Mouse (Mus musculus): ENCODE data around the gene 2510039O18Rik. TPM values are rescaled to one million over a fixed set of nuclear protein-coding genes. Genes with fewer than 3 reads are reported as not detected.

The 2510039O18Rik gene
- polyA plus RNA-seq (2015; fragmentation: Nextera tagmentation; extraction: Ambion mirVana) = 10.0 and 11.2 TPM in 2 replicates

- no peaks in the 10 kb centered on the region for H3K27me3 ChIP-seq (replicated peaks; ENCODE audit: control insufficient read depth, insufficient read depth, low read length)
- no peaks in the 10 kb centered on the region for H3K9me3 ChIP-seq (ENCODE audit: control insufficient read depth, low read length)
- peak within 1 kb of the TSS; percentile 78 for H3K4me3 ChIP-seq (replicated peaks; ENCODE audit: low read length)
- 3% methylated on average over 29 of the region's 35 CpGs for WGBS
- H3K4me2 ChIP-seq (ENCODE audit: low read length) = peak within 1 kb of the TSS; percentile 98
- peak within 1 kb of the TSS; percentile 81 for H3K9ac ChIP-seq (replicated peaks; ENCODE audit: low read depth, low read length)
- peaks cover 15% of the 10 kb centered on the region for H3K36me3 ChIP-seq (ENCODE audit: control insufficient read depth, insufficient read depth)
- peak; percentile 60 for ATAC-seq
- peaks cover 39% of the 10 kb centered on the region for H3K4me1 ChIP-seq (replicated peaks; ENCODE audit: control insufficient read depth, insufficient read depth, low read length)
- H3K27ac ChIP-seq (ENCODE audit: low read length) = peak within 1 kb of the TSS; percentile 75
Observed at GRCm38 (mm10) chr4:147940576-147941044, at the start of gene 2510039O18Rik. Gene 2510039O18Rik (plus strand): TSS chr4:147940895.

GRCm38 (mm10) chr4:147895815-147896330 is 44.8 kb upstream of the 2510039O18Rik start:
- ATAC-seq = no peak
- Histone ChIP-seq H3K27me3 (replicated peaks; ENCODE audit: control insufficient read depth, insufficient read depth, low read length) (no peaks in the 10 kb centered on the region), H3K4me3 (replicated peaks; ENCODE audit: low read length) (no peak overlapping the region), H3K4me2 (ENCODE audit: low read length) (no peak overlapping the region), H3K4me1 (replicated peaks; ENCODE audit: control insufficient read depth, insufficient read depth, low read length) (no peaks in the 10 kb centered on the region), H3K9me3 (ENCODE audit: control insufficient read depth, low read length) (no peaks in the 10 kb centered on the region), H3K36me3 (ENCODE audit: control insufficient read depth, insufficient read depth) (peaks cover 31% of the 10 kb centered on the region), H3K27ac (ENCODE audit: low read length) (no peak overlapping the region), H3K9ac (replicated peaks; ENCODE audit: low read depth, low read length) (no peak overlapping the region)
- 92% methylated on average over 4 of the region's 4 CpGs for WGBS

DNA sequence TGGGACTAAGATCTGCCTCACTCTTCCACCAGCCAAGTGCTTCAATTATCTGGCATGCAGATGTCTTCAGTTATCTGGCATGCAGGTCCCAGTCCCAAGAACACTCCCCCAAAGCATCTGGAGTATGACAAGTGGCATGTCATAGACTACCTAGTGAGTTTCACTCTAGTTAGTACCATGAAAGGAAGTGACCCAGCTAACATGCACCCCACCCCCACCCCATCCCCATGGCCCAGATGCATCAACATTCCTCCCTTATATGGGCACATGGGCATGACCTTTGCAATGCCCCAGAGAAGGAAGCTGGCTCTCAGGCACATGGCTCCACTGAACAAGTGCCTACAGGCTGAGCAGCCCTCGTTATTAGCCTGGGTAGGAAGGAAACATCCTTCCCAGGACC is 44.3 kb upstream of the 2510039O18Rik start:
- no peak overlapping the region for H3K9ac ChIP-seq (replicated peaks; ENCODE audit: low read depth, low read length)
- H3K4me3 ChIP-seq (replicated peaks; ENCODE audit: low read length) = no peak overlapping the region
- no peaks in the 10 kb centered on the region for H3K27me3 ChIP-seq (replicated peaks; ENCODE audit: control insufficient read depth, insufficient read depth, low read length)
- WGBS = 72% methylated on average over 1 of the region's 1 CpGs
- peaks cover 31% of the 10 kb centered on the region for H3K36me3 ChIP-seq (ENCODE audit: control insufficient read depth, insufficient read depth)
- H3K9me3 ChIP-seq (ENCODE audit: control insufficient read depth, low read length) = no peaks in the 10 kb centered on the region
- no peaks in the 10 kb centered on the region for H3K4me1 ChIP-seq (replicated peaks; ENCODE audit: control insufficient read depth, insufficient read depth, low read length)
- no peak overlapping the region for H3K4me2 ChIP-seq (ENCODE audit: low read length)
- H3K27ac ChIP-seq (ENCODE audit: low read length) = no peak overlapping the region
- no peak for ATAC-seq

- Histone ChIP-seq H3K4me1 (replicated peaks; ENCODE audit: control insufficient read depth, insufficient read depth, low read length) (no peaks in the 10 kb centered on the region), H3K9ac (replicated peaks; ENCODE audit: low read depth, low read length) (no peak overlapping the region), H3K27ac (ENCODE audit: low read length) (no peak overlapping the region), H3K4me3 (replicated peaks; ENCODE audit: low read length) (no peak overlapping the region), H3K4me2 (ENCODE audit: low read length) (no peak overlapping the region), H3K27me3 (replicated peaks; ENCODE audit: control insufficient read depth, insufficient read depth, low read length) (no peaks in the 10 kb centered on the region), H3K36me3 (ENCODE audit: control insufficient read depth, insufficient read depth) (peaks cover 31% of the 10 kb centered on the region), H3K9me3 (ENCODE audit: control insufficient read depth, low read length) (no peaks in the 10 kb centered on the region)
- WGBS = 94% methylated on average over 3 of the region's 3 CpGs
- ATAC-seq = no peak
Observed at GRCm38 (mm10) chr4:147897348-147897747, 43.3 kb upstream of the 2510039O18Rik start.

DNA sequence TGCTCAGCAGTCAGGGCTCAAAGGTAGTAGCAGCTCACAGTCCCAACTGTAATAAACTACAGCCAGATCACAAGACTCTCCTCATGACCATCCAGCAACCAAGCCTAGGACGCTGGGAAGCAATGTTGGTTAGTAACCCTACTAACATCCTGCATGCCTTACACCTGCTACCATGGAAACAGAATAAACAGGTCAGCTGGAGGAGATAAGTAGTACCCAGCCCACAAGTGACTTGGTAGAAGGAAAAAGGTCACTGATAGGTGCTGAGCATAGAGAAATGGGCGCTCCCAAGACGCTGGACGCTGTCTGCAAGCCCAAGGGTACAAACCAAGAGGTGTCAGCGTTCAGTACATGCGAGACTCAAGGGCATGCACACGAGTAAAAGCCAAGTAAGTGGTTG is 40.2 kb upstream of the 2510039O18Rik start:
- Histone ChIP-seq H3K4me1 (replicated peaks; ENCODE audit: control insufficient read depth, insufficient read depth, low read length) (peaks cover 10% of the 10 kb centered on the region), H3K9ac (replicated peaks; ENCODE audit: low read depth, low read length) (no peak overlapping the region), H3K4me3 (replicated peaks; ENCODE audit: low read length) (no peak overlapping the region), H3K27ac (ENCODE audit: low read length) (no peak overlapping the region), H3K4me2 (ENCODE audit: low read length) (no peak overlapping the region), H3K36me3 (ENCODE audit: control insufficient read depth, insufficient read depth) (peaks cover 21% of the 10 kb centered on the region), H3K9me3 (ENCODE audit: control insufficient read depth, low read length) (no peaks in the 10 kb centered on the region), H3K27me3 (replicated peaks; ENCODE audit: control insufficient read depth, insufficient read depth, low read length) (no peaks in the 10 kb centered on the region)
- ATAC-seq = no peak
- 93% methylated on average over 7 of the region's 7 CpGs for WGBS

DNA sequence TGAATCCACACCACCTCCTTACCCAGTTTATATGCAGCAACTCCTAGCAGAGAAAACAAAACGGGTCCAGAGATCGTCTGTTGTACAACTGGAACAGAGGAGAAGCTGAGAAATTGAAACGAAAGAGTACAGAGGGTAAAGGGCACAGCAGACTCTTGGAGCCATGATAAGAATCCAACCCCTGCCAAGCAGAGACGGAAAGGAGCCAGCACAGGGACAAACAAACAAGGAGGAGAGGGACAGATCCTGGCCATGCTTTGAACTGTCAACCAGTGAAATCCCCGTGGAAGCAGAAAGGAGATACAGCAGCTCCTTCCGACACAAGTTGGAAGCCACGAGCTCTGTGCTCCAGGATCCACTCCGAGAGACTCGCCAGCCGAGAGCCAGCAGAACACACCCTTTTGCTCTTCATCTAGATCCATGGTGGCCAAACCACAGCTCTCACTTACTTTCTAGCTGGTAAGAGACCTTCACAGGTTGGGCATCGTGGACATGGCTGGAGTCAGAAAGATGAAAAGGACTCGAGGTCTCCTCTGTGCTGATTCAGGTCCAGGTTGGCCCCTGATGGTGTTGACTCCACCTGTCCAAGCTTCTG is 37.7 kb upstream of the 2510039O18Rik start:
- WGBS = 91% methylated on average over 12 of the region's 12 CpGs
- H3K4me1 ChIP-seq (replicated peaks; ENCODE audit: control insufficient read depth, insufficient read depth, low read length) = peaks cover 10% of the 10 kb centered on the region
- no peaks in the 10 kb centered on the region for H3K27me3 ChIP-seq (replicated peaks; ENCODE audit: control insufficient read depth, insufficient read depth, low read length)
- H3K4me3 ChIP-seq (replicated peaks; ENCODE audit: low read length) = no peak overlapping the region
- ATAC-seq = no peak
- no peak overlapping the region for H3K4me2 ChIP-seq (ENCODE audit: low read length)
- no peak overlapping the region for H3K27ac ChIP-seq (ENCODE audit: low read length)
- H3K9ac ChIP-seq (replicated peaks; ENCODE audit: low read depth, low read length) = no peak overlapping the region
- peaks cover 9% of the 10 kb centered on the region for H3K36me3 ChIP-seq (ENCODE audit: control insufficient read depth, insufficient read depth)
- H3K9me3 ChIP-seq (ENCODE audit: control insufficient read depth, low read length) = no peaks in the 10 kb centered on the region

- no peak for ATAC-seq
- Histone ChIP-seq H3K4me1 (replicated peaks; ENCODE audit: control insufficient read depth, insufficient read depth, low read length) (peaks cover 10% of the 10 kb centered on the region), H3K9me3 (ENCODE audit: control insufficient read depth, low read length) (no peaks in the 10 kb centered on the region), H3K4me2 (ENCODE audit: low read length) (peak overlapping the region; percentile 63), H3K36me3 (ENCODE audit: control insufficient read depth, insufficient read depth) (peaks cover 9% of the 10 kb centered on the region), H3K9ac (replicated peaks; ENCODE audit: low read depth, low read length) (peak overlapping the region; percentile 85; the same call in 1 of the 2 replicates), H3K27ac (ENCODE audit: low read length) (no peak overlapping the region), H3K4me3 (replicated peaks; ENCODE audit: low read length) (peak overlapping the region; percentile 86), H3K27me3 (replicated peaks; ENCODE audit: control insufficient read depth, insufficient read depth, low read length) (no peaks in the 10 kb centered on the region)
- WGBS = 79% methylated on average over 3 of the region's 3 CpGs
Observed at GRCm38 (mm10) chr4:147903601-147904000, 37.1 kb upstream of the 2510039O18Rik start.

- under 1% methylated on average over 59 of the region's 59 CpGs for WGBS
- H3K4me2 ChIP-seq (ENCODE audit: low read length) = peak within 1 kb of the TSS; percentile 63
Observed at GRCm38 (mm10) chr4:147904313-147905089, 36.2 kb upstream of the 2510039O18Rik start, which contains the start of gene Mfn2. Gene Mfn2 (minus strand): TSS chr4:147904704.

GRCm38 (mm10) chr4:147905090-147905659 is 35.5 kb upstream of the 2510039O18Rik start:
- peak overlapping the region; percentile 85 for H3K9ac ChIP-seq (replicated peaks; ENCODE audit: low read depth, low read length)
- H3K9me3 ChIP-seq (ENCODE audit: control insufficient read depth, low read length) = no peaks in the 10 kb centered on the region
- H3K27ac ChIP-seq (ENCODE audit: low read length) = peak overlapping the region; percentile 6; the same call in 1 of the 2 replicates
- H3K4me3 ChIP-seq (replicated peaks; ENCODE audit: low read length) = peak overlapping the region; percentile 86
- H3K4me1 ChIP-seq (replicated peaks; ENCODE audit: control insufficient read depth, insufficient read depth, low read length) = peaks cover 10% of the 10 kb centered on the region
- H3K4me2 ChIP-seq (ENCODE audit: low read length) = peak overlapping the region; percentile 56
- no peaks in the 10 kb centered on the region for H3K27me3 ChIP-seq (replicated peaks; ENCODE audit: control insufficient read depth, insufficient read depth, low read length)
- H3K36me3 ChIP-seq (ENCODE audit: control insufficient read depth, insufficient read depth) = peaks cover 4% of the 10 kb centered on the region; the same call in 1 of the 2 replicates
- peak; percentile 23; the same call in 1 of the 2 replicates for ATAC-seq
- 0% methylated on average over 8 of the region's 8 CpGs for WGBS

More at GRCm38 (mm10) chr4:147904313-147905089, 36.2 kb upstream of the 2510039O18Rik start, which contains the start of gene Mfn2:
- peak within 1 kb of the TSS; percentile 86 for H3K4me3 ChIP-seq (replicated peaks; ENCODE audit: low read length)
- peak; percentile 94 for ATAC-seq
- no peaks in the 10 kb centered on the region for H3K9me3 ChIP-seq (ENCODE audit: control insufficient read depth, low read length)
- peaks cover 10% of the 10 kb centered on the region for H3K4me1 ChIP-seq (replicated peaks; ENCODE audit: control insufficient read depth, insufficient read depth, low read length)
- peak within 1 kb of the TSS; percentile 82 for H3K27ac ChIP-seq (ENCODE audit: low read length)
- H3K36me3 ChIP-seq (ENCODE audit: control insufficient read depth, insufficient read depth) = peaks cover 6% of the 10 kb centered on the region
- peak within 1 kb of the TSS; percentile 85 for H3K9ac ChIP-seq (replicated peaks; ENCODE audit: low read depth, low read length)
- H3K27me3 ChIP-seq (replicated peaks; ENCODE audit: control insufficient read depth, insufficient read depth, low read length) = no peaks in the 10 kb centered on the region
